Mouse (Mus musculus): ENCODE data around the gene Kpna3.

Kpna3 gene

DNA sequence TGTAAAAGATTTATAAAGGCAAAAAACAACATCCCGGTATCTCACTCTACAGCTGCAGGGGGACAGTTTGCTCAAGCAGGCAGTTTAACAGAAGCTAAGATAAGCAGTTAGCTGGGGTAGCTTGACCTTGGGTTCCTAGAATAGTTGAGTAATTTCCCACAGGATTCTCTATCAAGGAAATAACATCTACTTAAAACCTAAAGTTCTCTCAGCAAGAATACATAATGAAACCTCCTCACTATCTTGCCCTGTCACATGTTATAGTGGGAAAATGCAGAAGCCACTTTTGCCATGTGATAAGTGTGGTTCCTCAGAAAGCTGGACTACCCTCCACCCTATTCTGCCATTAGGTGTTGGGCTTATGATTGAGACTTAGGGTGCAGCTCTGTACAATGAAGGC lies 116.9 kb downstream of the Kpna3 start:
- no peak for DNase-seq (ENCODE audit: low read depth in 1 of 2, low spot score in 2 of 2)

DNA sequence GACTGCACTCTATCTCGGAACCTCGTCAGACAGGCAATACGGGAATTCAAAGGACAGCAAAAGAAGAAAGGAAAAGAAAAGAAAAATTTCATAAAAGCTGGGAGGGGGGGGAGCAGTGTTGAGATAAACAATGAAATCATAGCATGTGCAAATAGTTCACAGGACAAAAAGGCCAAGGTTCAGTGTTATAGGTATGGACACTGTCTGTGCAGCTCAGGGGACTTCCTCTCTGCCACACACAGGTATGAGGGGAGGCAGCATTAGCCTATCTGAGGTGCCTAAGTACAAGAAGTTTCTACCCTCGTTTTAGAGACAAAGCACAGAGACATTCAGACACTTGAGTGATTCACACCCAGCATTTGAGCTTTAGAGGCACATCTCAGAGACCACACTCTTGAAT lies 118.5 kb downstream of the Kpna3 start:
- DNase-seq (ENCODE audit: low read depth in 1 of 2, low spot score in 2 of 2): no peak

DNA sequence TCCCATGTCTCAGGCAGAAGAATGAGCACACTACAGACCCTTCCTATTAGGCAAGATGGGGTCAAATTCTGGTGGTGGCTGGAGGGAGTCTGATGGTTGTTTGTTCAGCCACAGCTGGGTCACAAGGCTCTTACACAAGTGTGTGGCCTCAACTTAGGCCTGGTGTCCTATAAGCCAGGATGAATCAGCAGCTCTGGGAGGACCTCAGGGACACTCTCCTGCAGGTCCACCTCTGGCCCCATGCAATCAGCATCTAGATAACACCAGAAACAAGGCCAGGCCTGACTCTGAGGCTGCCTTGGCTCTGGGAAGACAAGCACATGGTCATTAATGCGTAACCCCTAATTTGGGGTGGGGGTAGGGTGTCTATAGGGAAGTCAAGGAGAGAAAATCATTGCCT lies 118.9 kb downstream of the Kpna3 start:
- DNase-seq (ENCODE audit: low read depth in 1 of 2, low spot score in 2 of 2): no peak

DNA sequence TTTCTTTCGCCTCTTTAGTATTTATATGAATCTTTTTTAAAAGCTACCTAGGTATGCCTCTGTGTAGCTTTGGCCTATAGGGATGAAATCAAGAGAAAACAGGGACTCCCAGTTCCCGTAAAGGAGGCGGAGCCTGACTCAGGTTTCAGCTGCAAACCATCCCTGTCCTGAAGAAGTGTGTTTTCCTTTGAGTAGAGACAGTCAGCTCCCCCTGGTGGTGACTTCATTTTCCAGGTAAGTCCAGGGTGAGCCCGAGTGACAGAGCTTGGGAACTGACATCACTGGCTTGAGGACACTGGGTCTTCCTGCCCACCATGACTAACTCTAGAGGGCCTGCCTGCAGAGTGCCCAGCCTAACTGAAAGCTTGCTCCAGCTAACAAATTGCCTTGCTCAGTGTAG lies 122.8 kb downstream of the Kpna3 start:
- DNase-seq (ENCODE audit: low read depth in 1 of 2, low spot score in 2 of 2): no peak
